Mouse (Mus musculus) gastrocnemius, adult 8-10 months (tissue): ENCODE data around the gene Fbln1. TPM values are rescaled to one million over a fixed set of nuclear protein-coding genes. Genes with fewer than 3 reads are reported as not detected.
"Not testable (repeated sequence)": the region's sequence is repeated elsewhere in the genome, so short reads cannot be mapped to it uniquely, and the experiment has no call there.

Experiments used
- DNase-seq, 2 experiments: peaks; one replicate each; pipeline ENCODE4 v3.0.0; 2022; ENCODE audit warnings: low spot score in 2 of 2
- total RNA-seq, 4 experiments: library from RNA; stranded (reverse); gene quantifications; 2 replicates each; pipeline ENCODE4 v1.2.4; 2022

Fbln1 gene
- total RNA-seq, 4 experiments from 2014 or later, result 2.5 to 13.1 (median 5.3) TPM

DNA sequence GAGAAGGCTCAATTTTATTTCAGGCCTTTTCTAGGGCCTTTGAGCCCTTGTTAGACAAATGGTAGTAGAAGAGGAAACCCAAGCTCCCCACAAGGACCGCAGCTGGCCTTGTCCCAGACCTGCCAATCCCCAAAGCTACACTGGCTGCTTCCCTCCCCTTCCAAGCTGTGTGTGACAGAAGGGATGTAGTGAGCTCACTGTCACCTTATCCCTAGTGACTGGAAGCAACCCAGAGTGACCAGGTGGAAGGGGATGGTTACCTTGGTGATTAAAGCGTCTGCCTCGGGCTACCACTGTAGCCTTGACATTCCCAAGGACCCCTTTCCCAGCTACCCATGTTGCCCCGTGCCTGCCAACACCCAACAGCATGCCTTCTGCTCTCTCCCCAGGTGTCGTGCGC lies 78.9 kb downstream of the Fbln1 start:
- no peak for DNase-seq

DNA sequence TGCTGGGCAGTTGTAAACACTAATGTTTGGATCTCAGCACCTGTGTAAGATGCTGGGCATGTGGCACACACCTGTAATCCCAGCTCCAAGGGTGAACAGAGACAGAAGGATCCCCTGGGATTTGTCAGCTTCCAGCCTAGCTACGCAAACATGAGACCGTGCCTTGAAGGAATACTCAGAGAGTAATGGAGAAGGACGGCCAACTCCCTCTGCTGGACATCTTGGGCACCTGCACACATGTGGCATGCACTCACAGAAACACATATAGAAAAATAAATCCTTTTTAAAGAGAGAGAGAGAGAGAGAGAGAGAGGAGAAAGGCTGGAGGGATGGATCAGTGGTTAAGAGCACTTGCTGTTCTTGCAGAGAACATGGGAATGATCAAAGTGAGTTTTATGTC lies 88.9 kb downstream of the Fbln1 start:
- no peak for DNase-seq

DNA sequence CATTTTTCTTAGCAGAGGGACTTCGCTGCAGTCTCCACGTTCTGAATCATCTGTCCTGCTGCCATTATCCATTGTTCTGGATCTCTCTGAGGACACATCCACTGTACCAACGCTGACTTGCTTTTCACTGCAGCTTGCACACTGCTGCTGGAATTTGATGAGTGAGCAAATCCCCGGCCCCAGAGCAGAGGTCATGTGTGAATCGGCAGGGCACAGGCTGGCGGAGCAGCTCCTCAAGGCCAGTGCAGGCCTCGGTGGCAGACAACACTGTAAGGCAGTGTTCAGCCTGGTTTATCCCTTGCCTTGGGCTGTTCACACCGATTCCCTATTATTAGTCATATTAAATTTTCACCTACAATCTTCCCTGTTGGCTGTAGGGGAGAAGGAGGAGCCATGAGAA lies 89.8 kb downstream of the Fbln1 start:
- DNase-seq, result no peak

DNA sequence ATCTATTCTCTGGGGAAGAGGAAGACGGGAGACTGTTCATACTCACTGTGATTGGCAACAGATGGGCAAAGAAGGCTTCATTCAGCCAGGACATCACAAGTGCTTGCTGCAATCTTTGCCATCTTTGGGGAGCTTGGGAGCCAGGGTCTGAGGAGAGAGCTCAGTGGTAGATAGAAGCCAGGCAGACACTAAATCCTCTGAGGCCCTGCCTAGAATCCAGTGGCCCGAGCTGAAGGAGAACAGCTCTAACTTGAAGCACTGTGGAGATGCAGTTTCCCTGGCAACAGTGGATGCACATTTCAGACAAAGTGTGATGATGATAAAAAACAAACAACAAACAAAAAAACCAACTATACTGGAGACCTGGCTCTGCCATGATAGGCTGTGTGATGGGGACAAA lies 90.2 kb downstream of the Fbln1 start:
- no peak for DNase-seq

DNA sequence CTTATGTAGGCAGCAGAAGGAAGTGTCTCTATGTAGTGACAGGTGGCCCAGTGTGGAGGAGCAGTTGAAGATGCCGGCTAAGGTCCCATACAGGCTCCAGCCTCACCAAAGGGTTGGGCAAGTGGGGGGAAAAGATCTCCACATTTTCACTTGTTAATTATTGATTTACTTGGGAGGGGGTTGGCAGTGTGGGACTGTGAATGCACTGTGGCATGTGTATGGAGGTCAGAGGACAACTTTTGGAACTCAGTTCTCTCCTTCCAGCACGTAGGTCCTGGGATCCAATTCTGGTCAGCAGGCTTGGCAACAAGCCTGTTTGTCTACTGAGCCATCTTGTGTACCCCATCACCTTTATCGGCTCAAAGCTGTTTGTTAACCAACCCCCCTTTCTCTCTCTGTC lies 90.8 kb downstream of the Fbln1 start:
- no peak for DNase-seq

DNA sequence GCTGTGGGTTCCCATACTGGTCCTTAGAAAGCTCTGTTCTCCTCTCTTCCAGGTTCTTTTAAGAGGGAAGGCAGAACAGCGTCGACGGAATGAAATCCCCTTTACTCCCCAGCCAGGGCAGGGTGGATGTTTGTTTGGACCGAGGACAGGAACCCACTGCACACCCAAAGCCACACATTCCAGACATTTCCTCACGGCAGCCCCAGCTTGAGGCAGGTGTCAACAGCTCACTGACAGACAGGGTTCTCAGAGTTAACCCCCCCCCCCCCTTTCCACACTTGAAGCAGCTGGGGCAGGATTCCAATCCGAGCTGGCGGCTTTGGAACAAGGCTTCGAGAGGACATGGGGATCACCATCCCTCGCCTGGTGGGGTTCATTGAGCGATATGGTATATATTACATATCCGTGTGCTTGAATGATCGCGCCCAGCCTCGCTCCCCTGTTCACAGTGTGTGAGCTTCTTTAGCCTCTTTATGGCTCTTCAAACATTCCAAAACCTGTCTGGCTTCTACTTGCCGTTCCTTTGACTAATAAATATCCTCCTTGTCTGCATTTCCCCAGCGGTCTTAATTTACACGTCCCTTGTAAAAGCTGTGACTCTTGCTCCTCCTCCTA lies 92.5 kb downstream of the Fbln1 start:
- DNase-seq, result no peak

DNA sequence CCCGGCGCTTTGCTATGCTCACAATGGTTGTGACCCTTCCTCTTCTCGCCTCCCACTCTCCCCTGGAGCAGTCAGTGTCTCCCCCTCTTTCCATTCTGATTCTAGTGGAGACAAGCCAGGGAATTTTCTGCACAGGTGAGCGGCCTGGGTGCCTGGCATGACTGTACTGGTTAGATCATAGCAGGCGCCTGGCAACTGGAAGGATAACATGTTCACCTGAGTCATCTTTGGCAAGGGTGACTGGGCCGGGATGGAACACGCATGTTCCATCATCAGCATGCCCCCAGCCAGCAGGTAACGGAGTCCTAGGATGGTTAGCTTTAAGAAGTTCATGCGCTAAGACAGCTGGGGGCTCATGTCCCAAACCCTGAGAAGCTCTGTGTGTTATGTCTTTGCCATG lies 93.2 kb downstream of the Fbln1 start:
- no peak for DNase-seq

DNA sequence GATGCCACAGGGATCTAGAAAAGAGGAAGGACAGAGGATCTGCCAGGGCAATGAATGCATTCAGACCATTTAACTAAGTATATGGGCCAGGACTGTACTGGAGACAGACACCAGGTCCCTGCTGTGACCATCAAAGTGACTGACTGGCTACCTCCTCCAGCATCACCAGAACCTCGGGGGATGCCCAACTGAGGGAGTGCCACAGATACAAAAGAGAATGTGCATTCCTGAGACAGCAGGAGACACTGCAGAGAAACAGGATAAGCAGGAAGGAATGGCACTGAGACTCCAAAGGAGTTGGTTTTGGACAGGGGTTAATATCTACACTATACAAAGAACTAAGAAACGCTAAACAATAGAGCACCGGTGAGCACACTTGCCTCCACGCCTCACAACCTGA lies 97.5 kb downstream of the Fbln1 start:
- no peak for DNase-seq

DNA sequence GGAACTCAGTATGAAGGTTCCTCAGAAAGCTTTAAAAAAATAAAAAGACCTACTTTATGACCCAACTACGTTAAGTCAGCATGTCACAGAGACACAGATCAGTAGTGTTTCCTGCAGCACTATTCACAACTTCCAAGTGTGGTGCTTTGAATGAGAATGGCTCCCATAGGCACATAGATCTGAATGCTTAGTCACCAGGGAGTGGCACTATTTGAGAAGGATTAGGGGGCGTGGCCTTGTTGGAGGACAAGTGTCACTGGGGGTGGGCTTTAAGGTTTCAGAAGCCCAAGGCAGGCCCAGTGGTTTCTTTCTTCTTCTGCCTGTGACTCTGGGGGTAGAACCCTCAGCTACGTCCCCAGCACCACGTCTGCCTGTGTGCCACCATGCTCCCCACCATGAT lies 98.2 kb downstream of the Fbln1 start:
- no peak for DNase-seq

DNA sequence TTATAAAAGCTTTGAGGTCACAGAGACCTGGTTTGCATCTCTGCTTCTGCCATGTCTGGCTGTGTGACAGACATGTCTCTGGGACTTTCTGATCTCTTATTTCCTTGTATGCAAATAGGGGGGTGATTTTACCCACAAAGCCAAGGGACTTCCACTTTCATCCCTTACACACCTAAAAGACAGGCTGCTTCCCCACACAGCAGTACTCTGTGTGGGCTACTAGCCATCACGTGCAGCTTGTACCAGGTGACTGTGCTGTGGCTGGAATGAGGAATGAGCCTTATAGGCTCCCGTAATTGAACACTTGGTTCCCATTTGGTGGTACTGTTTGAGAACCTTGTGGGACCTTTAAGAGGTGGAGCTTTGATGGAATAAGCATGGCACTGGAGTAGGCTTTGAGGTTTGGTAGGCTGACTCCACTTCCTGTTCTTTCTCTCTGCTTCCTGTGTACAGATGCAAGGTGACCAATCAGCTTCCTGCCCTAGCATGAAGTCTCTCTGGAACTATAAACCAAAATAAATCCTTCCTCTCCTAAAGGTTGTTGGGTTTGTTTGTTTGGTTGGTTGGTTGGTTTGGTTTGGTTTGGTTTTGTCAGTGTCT lies 101.4 kb downstream of the Fbln1 start:
- DNase-seq, result no peak

DNA sequence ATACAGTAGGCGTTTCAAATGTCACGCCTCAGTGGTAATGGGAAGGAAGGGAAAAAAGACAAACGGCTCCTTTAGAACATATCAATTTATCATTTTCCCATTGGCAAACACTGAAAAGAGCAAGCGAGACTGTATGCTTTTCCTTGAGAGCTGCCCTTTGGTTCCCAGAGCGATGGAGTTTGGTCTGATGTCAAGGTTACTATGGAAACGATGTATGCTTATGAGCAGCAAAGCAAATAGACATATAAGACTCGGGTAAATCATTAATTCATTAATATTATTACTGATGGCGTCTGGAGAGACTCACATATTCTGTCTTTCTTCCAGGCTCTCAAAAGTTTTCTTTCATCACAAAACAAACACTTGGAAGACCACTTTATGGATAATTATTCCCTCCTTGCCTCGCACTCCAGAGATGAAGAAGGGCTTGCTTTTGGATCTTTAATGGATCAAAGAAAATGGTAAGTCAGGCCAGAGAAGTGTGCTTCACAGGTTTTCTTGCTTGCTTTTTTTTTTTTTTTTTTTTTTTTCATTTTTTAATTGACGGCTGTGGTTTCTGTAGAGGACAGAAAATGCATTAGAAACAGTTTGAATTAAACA lies 105.4 kb downstream of the Fbln1 start:
- no peak for DNase-seq

DNA sequence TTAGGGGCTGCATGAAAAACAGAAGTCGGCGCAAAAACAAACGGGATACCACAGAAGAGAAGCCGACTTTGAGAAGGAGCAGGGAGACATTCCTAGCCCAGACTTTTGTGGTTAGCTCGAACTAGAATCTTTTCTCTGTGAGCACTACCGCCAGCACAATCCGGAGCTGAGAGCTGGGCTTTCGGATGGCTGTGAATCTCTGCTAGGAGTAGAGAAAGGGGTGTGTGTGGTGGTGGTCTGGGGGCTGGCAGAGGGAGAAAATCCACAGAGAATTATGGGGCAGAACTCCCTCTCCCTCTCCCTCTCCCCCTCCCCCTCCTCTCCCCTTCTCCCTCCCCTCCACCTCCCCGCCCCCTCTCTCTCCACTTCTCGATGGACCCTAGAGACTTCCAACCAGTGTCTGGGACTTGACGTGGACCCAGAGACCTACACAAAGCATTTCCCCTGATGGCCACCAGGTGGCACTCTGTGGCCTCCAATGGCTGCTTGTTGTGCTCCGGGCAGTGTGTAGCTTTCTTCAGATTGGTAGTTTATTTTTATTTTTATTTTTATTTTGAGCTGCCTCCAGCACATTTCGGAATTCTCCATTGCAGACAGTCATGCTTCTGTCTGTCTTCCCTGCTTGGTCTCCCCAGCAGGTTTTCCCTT lies 109.8 kb downstream of the Fbln1 start:
- peak; percentile 43 to 55 for DNase-seq

DNA sequence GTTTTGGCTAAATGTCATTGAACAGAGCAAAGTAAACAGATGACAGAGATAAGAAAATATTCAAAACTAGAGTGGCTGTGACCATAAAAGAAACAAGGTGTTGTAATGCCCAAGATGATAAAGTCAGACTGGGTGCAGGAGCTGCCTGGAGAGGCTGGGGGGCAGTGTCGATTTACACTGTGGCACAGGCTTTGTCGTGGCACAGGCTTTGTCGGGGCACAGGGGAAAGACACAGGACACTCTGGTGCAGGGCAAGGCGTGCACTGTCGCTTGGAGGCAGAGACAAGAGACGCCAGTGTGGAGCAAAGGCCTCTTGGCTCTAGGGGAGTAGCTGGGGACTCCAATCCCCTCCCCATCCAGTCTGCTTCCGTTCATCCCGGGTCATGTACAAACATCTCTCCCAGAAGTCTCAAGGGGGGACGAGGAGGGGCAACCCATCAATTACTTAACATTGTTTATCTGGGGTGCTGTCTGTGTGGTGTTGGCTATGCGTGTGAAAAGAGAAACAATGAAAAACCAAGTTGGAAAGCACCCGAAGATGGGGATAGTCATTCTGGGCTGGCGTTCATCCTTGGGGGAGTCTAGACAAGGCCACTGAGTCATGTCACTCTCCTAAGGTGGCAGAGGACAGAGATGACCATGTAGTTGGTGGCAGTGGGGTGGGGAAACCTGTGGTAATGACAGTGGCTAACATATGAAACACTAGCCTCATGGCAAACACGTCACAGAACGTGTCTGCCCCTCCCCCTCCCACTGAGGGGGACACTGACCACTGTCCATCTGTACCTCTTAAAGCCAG lies 110.8 kb downstream of the Fbln1 start:
- DNase-seq, result no peak

DNA sequence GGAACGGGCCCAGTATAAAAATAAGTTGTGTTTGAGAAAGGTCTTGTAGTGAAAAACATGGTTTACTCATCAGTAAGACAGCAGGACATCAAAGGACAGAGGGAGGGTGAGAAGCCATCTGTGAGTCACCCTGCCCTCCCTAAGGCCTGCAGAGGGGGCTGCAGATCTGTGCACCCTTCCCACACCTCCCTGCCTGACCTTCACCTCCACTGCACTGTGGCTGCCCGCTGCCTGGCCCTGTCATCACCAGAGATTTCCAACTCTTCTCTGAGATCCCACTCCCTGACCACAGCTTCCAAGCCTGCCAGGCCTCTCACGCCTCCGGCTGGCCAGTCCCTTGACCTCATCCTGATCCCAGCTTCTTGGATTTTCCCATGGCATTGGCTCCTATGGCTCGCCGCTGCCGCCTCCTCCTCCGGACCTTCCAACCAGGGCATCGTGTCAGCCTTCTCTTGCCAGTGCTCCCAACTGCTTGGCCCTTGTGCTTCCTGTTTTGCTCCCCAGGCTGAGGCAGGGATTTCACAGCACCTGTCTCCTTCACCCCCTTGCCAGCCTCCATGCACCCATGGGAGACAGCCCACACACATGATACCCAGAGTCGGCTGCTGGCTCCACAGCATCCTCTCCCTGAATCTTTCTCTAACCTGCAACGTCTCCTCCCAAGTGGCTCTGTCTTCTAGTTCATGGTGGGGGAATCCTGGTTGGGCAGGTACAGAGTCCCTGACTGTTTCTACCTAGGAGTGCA lies 114.3 kb downstream of the Fbln1 start:
- DNase-seq, result no peak

DNA sequence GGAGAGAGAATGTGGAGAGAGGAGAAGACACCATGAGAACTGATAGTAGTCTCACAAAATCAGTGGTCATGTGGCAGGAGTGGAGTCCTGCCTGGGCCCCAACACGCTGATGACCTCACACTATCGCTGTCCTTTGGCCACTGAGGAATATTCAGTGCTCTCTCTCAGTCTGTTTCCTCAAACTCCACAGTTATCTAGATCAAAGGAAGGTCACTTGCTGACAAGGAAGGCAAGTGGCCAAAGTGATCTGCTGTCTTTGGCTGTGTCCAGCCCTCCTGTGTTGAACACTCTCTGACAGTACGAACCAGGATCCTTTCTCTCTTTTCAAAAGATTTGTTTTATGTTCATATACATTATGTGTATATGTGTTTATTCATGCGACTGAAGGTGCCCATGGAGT lies 117.5 kb downstream of the Fbln1 start:
- DNase-seq, result no peak

DNA sequence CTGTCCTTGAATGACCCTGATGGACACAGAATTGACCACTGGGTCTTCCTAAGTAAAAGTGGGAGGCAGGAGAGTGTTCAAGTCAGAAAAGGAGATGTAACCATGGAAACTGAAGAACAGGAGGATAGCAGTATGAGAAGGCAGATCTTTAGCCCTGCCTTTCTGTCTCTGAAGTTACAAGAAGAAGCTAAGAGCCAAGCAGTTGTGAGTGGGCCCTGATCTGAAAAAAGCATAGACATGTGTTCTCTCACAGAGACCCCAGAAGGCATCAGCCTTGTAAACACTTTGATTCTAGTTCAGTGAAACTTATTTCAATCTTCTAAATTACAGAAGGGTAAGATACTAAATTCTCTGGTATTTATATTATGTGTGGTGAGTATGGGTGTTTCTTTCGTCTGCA lies 118.7 kb downstream of the Fbln1 start:
- DNase-seq, result no peak

DNA sequence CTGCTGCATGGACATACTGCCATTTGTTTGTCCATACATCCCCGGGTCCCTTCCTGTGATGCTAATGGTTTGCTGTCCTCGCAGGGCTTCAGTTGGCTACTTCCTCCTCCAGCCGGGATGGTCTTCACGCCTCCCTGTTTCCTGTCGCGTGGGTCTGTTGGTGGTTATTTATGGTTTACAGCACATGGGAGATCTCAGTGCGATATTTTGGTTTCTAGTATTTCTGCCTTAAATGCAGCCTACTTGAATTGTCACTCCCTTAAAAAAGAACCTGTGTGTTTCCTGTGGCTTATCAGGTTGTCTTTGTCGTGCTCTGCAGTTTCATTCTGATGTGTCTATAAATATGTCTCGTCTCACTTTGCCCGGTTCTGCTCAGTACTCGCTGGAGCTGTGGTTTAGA lies 122.1 kb downstream of the Fbln1 start:
- no peak for DNase-seq

DNA sequence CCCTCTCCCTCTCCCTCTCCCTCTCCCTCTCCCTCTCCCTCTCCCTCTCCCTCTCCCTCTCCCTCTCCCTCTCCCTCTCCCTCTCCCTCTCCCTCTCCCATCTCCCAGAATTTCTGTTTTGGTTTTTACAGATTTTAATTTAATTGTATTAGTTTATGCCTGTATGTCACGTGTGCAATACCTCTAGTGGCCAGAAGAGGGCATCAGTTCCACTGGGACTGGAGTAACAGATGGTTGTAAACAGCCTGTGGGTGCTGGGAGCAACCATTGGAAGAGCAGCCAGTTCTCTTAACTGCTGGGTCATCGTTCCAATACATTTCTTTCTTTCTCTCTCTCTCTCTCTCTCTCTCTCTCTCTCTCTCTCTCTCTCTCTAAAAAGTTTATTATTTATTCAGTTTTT lies 122.7 kb downstream of the Fbln1 start:
- not testable (repeated sequence) for DNase-seq

DNA sequence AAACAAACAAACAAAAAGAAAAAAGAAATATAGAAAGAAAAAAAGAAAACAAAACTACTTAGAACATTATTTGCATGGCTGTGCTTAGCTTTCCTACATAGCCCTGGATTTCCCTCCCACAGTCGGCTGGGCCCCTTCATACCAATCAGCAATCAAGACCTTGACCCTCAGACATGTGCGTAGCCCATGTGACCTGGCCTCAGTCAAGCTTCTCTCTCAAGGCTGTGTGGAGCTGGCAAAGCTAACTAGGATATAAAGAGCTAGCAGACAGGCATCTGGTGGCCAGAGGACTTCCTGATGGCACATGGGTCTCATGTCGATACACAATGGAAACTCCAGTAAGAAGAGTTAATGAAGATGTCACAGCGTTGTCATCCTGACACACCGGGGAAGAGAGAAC lies 123.3 kb downstream of the Fbln1 start:
- no peak for DNase-seq

DNA sequence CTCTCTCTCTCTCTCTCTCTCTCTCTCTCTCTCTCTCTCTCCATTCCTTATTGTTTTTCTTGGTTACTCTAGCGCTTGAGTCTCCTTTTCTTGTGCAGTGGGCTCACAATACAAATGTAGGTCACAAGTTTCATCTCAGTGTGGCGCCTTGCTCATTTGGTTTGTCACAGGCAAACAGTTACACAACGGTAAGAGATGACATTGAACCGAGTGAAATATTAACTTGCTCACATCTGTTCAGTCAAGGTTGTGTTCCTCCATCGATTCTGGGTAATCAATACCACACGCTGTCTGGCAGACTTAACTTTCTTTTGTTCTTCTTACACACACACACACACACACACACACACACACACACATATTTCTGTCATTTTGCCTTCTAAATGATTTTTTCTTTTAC lies 124.3 kb downstream of the Fbln1 start:
- no peak for DNase-seq

DNA sequence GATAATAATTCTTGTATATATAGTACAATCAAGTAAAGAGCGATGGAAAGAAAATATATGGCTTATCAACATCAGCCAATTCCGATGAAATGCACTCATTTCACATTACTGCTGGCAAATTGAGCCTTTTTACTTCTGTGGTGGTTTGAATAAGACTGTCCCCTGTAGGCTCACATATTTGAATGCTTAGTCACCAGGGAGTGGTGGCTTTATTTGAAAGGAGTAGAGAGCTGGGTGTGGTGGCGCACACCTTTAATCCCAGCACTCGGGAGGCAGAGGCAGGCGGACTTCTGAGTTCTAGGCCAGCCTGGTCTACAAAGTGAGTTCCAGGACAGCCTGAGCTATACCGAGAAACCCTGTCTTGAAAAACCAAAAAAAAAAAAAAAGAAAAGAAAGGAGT lies 127.8 kb downstream of the Fbln1 start:
- not testable (repeated sequence) for DNase-seq
